Mouse (Mus musculus) heart, postnatal 0 days (tissue): Measurements from ENCODE around the gene Olfr518.

Experiments used
- CTCF ChIP-seq: IDR thresholded peaks from 2 replicates; pipeline ENCODE4 v1.5.1; 2016; ENCODE audit warnings: antibody characterized with exemption, control low read depth, low read depth
- EP300 ChIP-seq: IDR thresholded peaks from 2 replicates; pipeline ENCODE4 v1.6.1; 2016; ENCODE audit warnings: antibody characterized with exemption, low read depth

GRCm38 (mm10) chr7:108850429-108850828, 34.4 kb downstream of the Olfr518 start, which contains the start of gene Olfr516:
- TF ChIP-seq CTCF (no peak), EP300 (no peak)
